In the genomic region with DNA sequence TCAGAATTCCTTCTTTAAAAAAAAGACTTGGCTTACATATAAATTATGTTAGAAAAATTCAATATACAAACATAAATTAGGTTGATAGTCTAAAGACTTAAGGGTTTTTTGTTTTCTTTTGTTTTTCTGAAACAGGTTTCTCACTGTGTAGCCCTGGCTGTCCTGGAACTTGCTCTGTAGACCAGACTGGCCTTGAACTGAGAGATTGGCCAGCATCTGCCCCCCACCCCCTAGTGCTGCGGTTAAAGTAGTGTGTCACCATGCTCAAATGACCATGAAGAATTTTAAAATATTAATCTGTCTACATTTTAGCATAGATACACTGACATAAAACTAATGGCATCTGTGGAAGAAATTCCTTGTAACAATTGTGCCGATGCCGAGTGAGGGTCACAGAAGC, we compare ENCODE assay signal across 14 mouse cellular contexts.
"Had no signal": no experiment of that assay in that cellular context is flagged by ENCODE, and none has a peak within 500 bp of the region (broad histone marks: within the 10 kb centered on the region; RNA-seq: fewer than 3 reads in every experiment).

No protein-coding gene starts in this region.

- DNase-seq: gastrocnemius, adult 2 months; gastrocnemius, postnatal 10 days; gastrocnemius, postnatal 25 days; heart, adult 2 months; heart, postnatal 4 days; kidney, adult 11 months; kidney, adult 2 months; kidney, adult 9 months; kidney, postnatal 14 days; kidney, postnatal 36 days; layer of hippocampus, adult 9-11 months; layer of hippocampus, postnatal 36 days; left cerebral cortex, postnatal 4 days; lung, adult 18-20 months had no signal
